Mouse (Mus musculus) heart, adult 2 months (tissue): ENCODE data around the gene Ints11. TPM values are rescaled to one million over a fixed set of nuclear protein-coding genes. Genes with fewer than 3 reads are reported as not detected.

ENCODE experiments used
- DNase-seq, 2 experiments: peaks; one replicate each; pipeline ENCODE4 v3.0.0; 2021
- H3K27ac ChIP-seq: fragments of 200-600 bp; 2 replicates; pipeline ENCODE4 v1.8.1; 2022
- H3K27me3 ChIP-seq: fragments of 200-500 bp; 2 replicates; pipeline ENCODE4 v1.6.1; 2012; ENCODE audit warnings: mild to moderate bottlenecking, low read length, inconsistent platforms, mixed read lengths; ENCODE audit not compliant: control insufficient read depth, insufficient read depth
- H3K36me3 ChIP-seq: fragments of 200-500 bp; 2 replicates; pipeline ENCODE4 v1.6.1; 2012; ENCODE audit warnings: low read length, inconsistent platforms; ENCODE audit not compliant: control insufficient read depth, insufficient read depth
- H3K4me1 ChIP-seq: fragments of 200-500 bp; 2 replicates; pipeline ENCODE4 v1.6.1; 2011; ENCODE audit warnings: low read length; ENCODE audit not compliant: control insufficient read depth, insufficient read depth
- H3K4me3 ChIP-seq: fragments of 200-600 bp; 2 replicates; pipeline ENCODE4 v1.8.1; 2022
- H3K79me2 ChIP-seq: fragments of 200-500 bp; replicated peaks from 2 replicates; pipeline ENCODE4 v1.6.1; 2012; ENCODE audit warnings: mild to moderate bottlenecking, inconsistent platforms, low read length, moderate library complexity, mixed read lengths; ENCODE audit not compliant: control insufficient read depth, insufficient read depth
- H3K9ac ChIP-seq: fragments of 200-500 bp; 2 replicates; pipeline ENCODE4 v1.6.1; 2012; ENCODE audit warnings: low read depth, mild to moderate bottlenecking, control low read depth, inconsistent platforms, low read length, mixed read lengths
- CTCF ChIP-seq: fragments of 200-600 bp; IDR thresholded peaks from 2 replicates; pipeline ENCODE4 v1.8.1; 2022; ENCODE audit warnings: antibody characterized with exemption, mild to moderate bottlenecking, moderate library complexity
- EP300 ChIP-seq: fragments of 200-500 bp; IDR thresholded peaks from 2 replicates; pipeline ENCODE4 v1.6.1; 2011; ENCODE audit warnings: low read depth, low read length, control low read depth; ENCODE audit not compliant: insufficient read depth
- POLR2A ChIP-seq: fragments of 200-500 bp; IDR thresholded peaks from 2 replicates; pipeline ENCODE4 v1.6.1; 2011; ENCODE audit warnings: mild to moderate bottlenecking, low read depth, low read length, control low read depth; ENCODE audit not compliant: insufficient read depth
- WGBS: fragments of 180-500 bp; shearing (Covaris S2); methylation state at CpG from one replicate; pipeline ENCODE4 v1.1.7; 2018; 5-methylcytosine and 5-hydroxymethylcytosine counted together
- intact Hi-C: fragments of 180-260 bp; cut with DNase I; formaldehyde crosslinking; loops from one replicate; pipeline ENCODE4 v1.15.1; 2025
- polyA plus RNA-seq: library from polyadenylated mRNA; depleted of rRNA; stranded (reverse); fragments of >200 nt; gene quantifications from 2 replicates; pipeline ENCODE4 v1.2.3, GENCODE M21; 2012
- total RNA-seq, 2 experiments: library from RNA; stranded (reverse); gene quantifications; 2 replicates each; pipeline ENCODE4 v1.2.3; 2021

Ints11 gene
- total and polyA plus RNA-seq, 3 experiments = 15.3 to 17.4 (median 15.8) TPM

DNA sequence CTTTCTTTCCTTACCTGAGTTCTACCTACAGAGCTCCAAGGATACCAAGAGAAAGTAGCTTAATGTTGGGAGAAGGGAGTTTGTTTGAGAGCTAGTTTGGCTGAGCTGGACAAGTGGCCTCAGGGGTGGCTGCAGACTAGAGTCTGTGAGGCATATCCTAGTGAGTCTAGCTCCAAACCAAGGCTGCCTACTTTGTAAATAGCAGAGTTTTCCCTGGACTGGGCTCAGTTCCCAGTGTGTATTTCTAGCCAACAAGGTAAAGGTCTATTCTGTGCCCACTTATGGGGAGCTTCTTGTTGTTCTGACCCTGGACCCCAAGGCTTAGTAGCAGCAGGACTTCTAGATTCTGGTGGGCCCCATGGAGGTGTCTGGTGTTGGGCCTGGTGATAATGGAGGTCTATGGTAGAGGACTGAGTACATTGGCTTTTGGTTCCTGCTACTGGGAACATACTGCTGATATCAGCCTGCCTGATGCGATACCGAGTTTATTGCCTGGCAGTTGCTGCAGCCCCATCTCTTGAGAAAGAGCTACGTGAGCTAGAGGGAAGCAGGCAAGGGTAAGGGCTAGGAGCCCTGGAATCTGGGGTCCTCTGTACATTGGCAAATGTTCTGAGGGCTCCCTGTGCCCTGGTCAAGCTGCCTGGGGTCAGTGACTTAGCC lies 19.4 kb upstream of the Ints11 start:
- Histone ChIP-seq H3K4me3 (no peak overlapping the region), H3K4me1 (peaks cover 38% of the 10 kb centered on the region), H3K36me3 (no peaks in the 10 kb centered on the region), H3K27ac (peak overlapping the region; percentile 9; the same call in 1 of the 2 replicates), H3K27me3 (no peaks in the 10 kb centered on the region), H3K9ac (no peak overlapping the region), H3K79me2 (peaks cover 8% of the 10 kb centered on the region)
- DNase-seq = no peak
- WGBS = 63% methylated on average over 3 of the region's 3 CpGs
- TF ChIP-seq POLR2A = no peak
- intact Hi-C loops = loop anchor here (2.0 kb wide), 1 partner anchor 19 kb away; the partner anchor contains the start of genes Cptp and Ints11

DNA sequence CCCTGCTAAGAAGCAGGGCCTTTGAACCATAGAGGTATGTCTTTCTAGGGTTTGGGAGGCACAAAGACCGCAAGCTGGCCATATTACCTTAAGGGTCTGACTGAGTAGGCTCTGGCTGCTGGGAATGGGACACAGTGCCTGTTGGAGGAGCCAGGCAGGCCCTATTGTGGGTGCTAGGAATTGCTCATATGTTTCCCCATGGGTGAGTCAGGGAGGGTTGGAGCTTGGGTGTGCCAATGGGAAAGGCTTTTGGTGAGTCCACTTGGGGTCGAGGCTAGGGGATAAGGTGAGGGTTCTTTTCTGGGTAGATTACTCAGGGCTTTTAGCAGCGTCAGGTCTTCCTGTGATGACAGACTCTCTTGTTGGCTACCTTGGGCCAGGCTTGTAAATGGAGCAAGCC lies 18.0 kb upstream of the Ints11 start:
- no peak for DNase-seq
- no peak overlapping the region for H3K4me3 ChIP-seq
- no peaks in the 10 kb centered on the region for H3K27me3 ChIP-seq
- H3K4me1 ChIP-seq = peaks cover 37% of the 10 kb centered on the region
- WGBS = 74% methylated on average over 3 of the region's 3 CpGs
- H3K79me2 ChIP-seq = peaks cover 8% of the 10 kb centered on the region
- peak overlapping the region; percentile 49 for H3K27ac ChIP-seq
- H3K36me3 ChIP-seq = no peaks in the 10 kb centered on the region
- intact Hi-C loops = loop anchor here (2.0 kb wide), 1 partner anchor 17 kb away; the partner anchor contains the start of genes Cptp and Ints11
- no peak overlapping the region for H3K9ac ChIP-seq
- TF ChIP-seq POLR2A (no peak), EP300 (no peak), CTCF (no peak)

DNA sequence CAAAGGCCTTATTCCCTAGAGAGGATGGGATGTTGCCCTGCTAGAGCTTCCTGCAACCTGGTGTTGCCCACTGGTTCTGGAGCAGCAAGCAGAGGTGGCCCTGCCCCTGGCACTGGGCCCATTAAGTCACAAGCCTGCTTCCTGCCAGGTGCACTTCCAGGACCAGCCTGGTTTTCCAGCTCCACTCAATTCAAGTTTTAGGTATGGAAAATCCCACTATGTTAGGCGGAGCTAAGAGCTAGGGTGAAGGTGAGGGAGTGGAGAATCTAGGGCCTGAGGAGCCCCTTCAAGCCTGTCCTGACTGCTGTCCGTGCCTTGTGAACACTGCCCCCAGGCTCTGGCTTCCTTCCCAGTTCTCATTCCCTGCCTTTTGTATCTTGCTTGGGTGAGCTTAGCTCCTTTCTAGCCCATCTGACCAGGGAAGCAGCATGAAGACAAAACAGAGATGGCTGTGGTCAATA lies 17.4 kb upstream of the Ints11 start:
- Histone ChIP-seq H3K4me3 (no peak overlapping the region), H3K9ac (no peak overlapping the region), H3K27me3 (no peaks in the 10 kb centered on the region), H3K4me1 (peaks cover 33% of the 10 kb centered on the region), H3K36me3 (no peaks in the 10 kb centered on the region), H3K27ac (peak overlapping the region; percentile 49), H3K79me2 (peaks cover 8% of the 10 kb centered on the region)
- TF ChIP-seq POLR2A (no peak), EP300 (no peak), CTCF (no peak)
- WGBS = 51% methylated on average over 2 of the region's 2 CpGs
- no peak for DNase-seq
- intact Hi-C loops = loop anchor here (2.0 kb wide), 1 partner anchor 17 kb away; the partner anchor contains the start of genes Cptp and Ints11

DNA sequence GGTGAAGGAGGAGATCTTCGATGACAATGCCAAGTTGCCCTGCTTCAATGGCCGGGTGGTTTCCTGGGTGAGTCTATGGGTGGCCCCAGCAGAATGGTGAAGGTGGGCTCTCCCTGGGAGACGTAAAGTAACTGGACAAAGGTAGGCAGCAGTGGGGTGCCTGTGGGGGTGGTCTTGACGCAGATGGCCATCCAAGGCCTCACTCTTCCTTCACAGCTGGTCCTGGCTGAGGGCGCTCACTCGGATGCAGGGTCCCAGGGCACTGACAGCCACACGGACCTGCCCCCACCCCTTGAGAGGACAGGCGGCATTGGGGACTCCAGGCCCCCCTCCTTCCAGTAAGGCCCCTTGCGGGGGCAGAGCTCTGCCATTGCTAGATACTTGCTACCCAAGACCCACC lies 15.9 kb upstream of the Ints11 start:
- Histone ChIP-seq H3K36me3 (no peaks in the 10 kb centered on the region), H3K79me2 (peaks cover 1% of the 10 kb centered on the region; the same call in 1 of the 2 replicates), H3K27me3 (no peaks in the 10 kb centered on the region), H3K27ac (no peak overlapping the region), H3K9ac (no peak overlapping the region), H3K4me3 (no peak overlapping the region), H3K4me1 (peaks cover 32% of the 10 kb centered on the region)
- no peak for TF ChIP-seq POLR2A
- TF ChIP-seq CTCF = no peak
- TF ChIP-seq EP300 = no peak
- DNase-seq = no peak
- WGBS = 90% methylated on average over 9 of the region's 9 CpGs
- intact Hi-C loops = no loop called here

DNA sequence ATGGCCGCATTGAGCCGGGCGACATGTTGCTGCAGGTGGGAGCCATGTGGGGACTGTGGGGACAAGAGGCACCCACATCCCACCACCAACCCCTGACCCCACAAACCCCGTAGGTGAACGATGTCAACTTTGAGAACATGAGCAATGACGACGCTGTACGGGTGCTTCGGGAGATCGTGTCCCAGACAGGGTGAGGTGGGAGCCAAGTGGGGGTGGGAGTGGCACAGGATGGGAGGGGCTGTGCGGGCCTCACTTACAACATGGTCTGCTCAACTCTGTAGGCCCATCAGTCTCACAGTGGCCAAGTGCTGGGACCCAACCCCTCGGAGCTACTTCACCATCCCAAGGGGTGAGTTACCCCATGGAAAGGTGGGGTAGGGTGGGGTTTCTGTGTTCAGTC lies 14.4 kb upstream of the Ints11 start:
- TF ChIP-seq CTCF (no peak), EP300 (no peak), POLR2A (no peak)
- H3K36me3 ChIP-seq = no peaks in the 10 kb centered on the region
- WGBS = 95% methylated on average over 12 of the region's 12 CpGs

DNA sequence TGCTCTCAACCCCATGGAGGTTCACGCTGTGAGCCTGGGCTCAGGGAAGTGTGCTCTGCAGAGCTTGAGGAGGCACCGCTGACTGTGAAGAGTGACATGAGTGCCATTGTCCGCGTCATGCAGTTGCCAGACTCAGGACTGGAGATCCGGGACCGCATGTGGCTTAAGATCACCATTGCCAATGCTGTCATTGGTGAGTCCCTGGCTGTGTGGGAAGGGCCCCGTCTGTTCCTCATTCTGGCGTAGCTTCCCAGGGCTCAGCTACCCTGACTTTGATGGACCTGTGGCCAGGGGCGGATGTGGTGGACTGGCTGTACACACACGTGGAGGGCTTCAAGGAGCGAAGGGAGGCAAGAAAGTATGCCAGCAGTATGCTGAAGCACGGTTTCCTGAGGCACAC lies 13.3 kb upstream of the Ints11 start:
- Histone ChIP-seq H3K27ac (no peak overlapping the region), H3K4me1 (peaks cover 12% of the 10 kb centered on the region), H3K4me3 (no peak overlapping the region), H3K79me2 (0 out of 2 replicates have a peak, but pooled peaks cover 1% of the 10 kb centered on the region), H3K9ac (no peak overlapping the region), H3K36me3 (no peaks in the 10 kb centered on the region), H3K27me3 (no peaks in the 10 kb centered on the region)
- no peak for TF ChIP-seq POLR2A
- no peak for TF ChIP-seq CTCF
- no peak for TF ChIP-seq EP300
- WGBS = 94% methylated on average over 12 of the region's 12 CpGs
- intact Hi-C loops = no loop called here
- DNase-seq = no peak

More for the DNA sequence above, 14.4 kb upstream of the Ints11 start:
- no peak overlapping the region for H3K9ac ChIP-seq
- H3K4me3 ChIP-seq = no peak overlapping the region
- H3K4me1 ChIP-seq = peaks cover 20% of the 10 kb centered on the region
- H3K27ac ChIP-seq = no peak overlapping the region
- no peaks in the 10 kb centered on the region for H3K27me3 ChIP-seq
- H3K79me2 ChIP-seq = peaks cover 1% of the 10 kb centered on the region; the same call in 1 of the 2 replicates
- no peak for DNase-seq
- intact Hi-C loops = no loop called here
